Mouse (Mus musculus) liver, embryonic 16.5 days (tissue): ENCODE measurements around the gene Dpy30. TPM values are rescaled to one million over a fixed set of nuclear protein-coding genes. Genes with fewer than 3 reads are reported as not detected.
"Not testable (repeated sequence)": the region's sequence is repeated elsewhere in the genome, so short reads cannot be mapped to it uniquely, and the experiment has no call there.

ENCODE experiments used
- ATAC-seq: fragments of 200-750 bp; cut with Nextera tagmentation; 2 replicates; pipeline ENCODE4 v1.8.0; 2017; ENCODE audit warnings: low read depth, mild to moderate bottlenecking, moderate number of reproducible peaks, moderate library complexity
- H3K27ac ChIP-seq: fragments of 300-500 bp; sonication (generic); 2 replicates; pipeline ENCODE4 v1.5.1; 2014; ENCODE audit warnings: mild to moderate bottlenecking, low read length
- H3K27me3 ChIP-seq: fragments of 300-500 bp; sonication (generic); 2 replicates; pipeline ENCODE4 v1.6.1; 2014; ENCODE audit warnings: low read depth, low read length, mixed read lengths; ENCODE audit not compliant: control insufficient read depth, insufficient read depth
- H3K36me3 ChIP-seq: fragments of 300-500 bp; sonication (generic); 2 replicates; pipeline ENCODE4 v1.6.1; 2014; ENCODE audit warnings: mild to moderate bottlenecking; ENCODE audit not compliant: control insufficient read depth, insufficient read depth
- H3K4me1 ChIP-seq: fragments of 300-500 bp; sonication (generic); 2 replicates; pipeline ENCODE4 v1.6.1; 2014; ENCODE audit warnings: low read depth, low read length, mixed read lengths; ENCODE audit not compliant: control insufficient read depth
- H3K4me2 ChIP-seq: fragments of 300-500 bp; sonication (generic); 2 replicates; pipeline ENCODE4 v1.6.1; 2014; ENCODE audit warnings: low read depth, low read length, mixed read lengths
- H3K4me3 ChIP-seq: fragments of 300-500 bp; sonication (generic); 2 replicates; pipeline ENCODE4 v1.5.1; 2014; ENCODE audit warnings: low read depth, mild to moderate bottlenecking, low read length
- H3K9ac ChIP-seq: fragments of 300-500 bp; sonication (generic); 2 replicates; pipeline ENCODE4 v1.6.1; 2014; ENCODE audit warnings: low read depth, low read length
- H3K9me3 ChIP-seq: fragments of 300-500 bp; sonication (generic); replicated peaks from 2 replicates; pipeline ENCODE4 v1.6.1; 2016; ENCODE audit warnings: low read length; ENCODE audit not compliant: control insufficient read depth
- WGBS: fragments of 180-500 bp; shearing (Covaris S2); extraction: QIAGEN DNeasy Blood & Tissue Kit; methylation state at CpG from one replicate; pipeline ENCODE4 v1.1.7; 2014; ENCODE audit not compliant: insufficient replicate concordance; 5-methylcytosine and 5-hydroxymethylcytosine counted together
- polyA plus RNA-seq: library from polyadenylated mRNA; unstranded; fragments of >200 nt; fragmentation: Nextera tagmentation; extraction: Ambion mirVana; gene quantifications from 2 replicates; pipeline ENCODE4 v1.2.1, GENCODE M21; 2015

Dpy30 gene
- polyA plus RNA-seq: 91.7 and 107 TPM in 2 replicates

DNA sequence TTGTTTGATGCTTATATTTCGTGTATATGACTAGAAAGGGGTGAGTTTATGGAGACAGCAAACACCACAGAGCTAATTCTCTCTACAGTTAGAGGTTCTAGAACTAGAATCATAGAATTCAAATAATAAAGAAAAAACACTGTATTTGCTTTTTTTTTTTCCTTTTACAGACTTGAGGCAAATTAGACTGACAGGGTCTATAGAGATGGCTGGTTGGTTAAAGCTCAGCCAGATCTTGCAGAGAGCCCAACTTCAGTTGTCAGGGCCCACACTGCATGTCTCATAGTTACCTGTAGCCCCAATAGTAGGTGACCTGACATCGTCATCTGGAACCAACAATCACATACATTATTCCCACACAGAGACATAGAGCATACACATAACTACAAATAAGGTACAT is at the start of gene Dpy30:
Dpy30 (minus strand) TSS at position 101 of the 400 bp plus-strand sequence.
- no peaks in the 10 kb centered on the region for H3K9me3 ChIP-seq
- no peak for ATAC-seq
- no peaks in the 10 kb centered on the region for H3K27me3 ChIP-seq
- H3K27ac ChIP-seq: no peak within 1 kb of the TSS
- no peaks in the 10 kb centered on the region for H3K36me3 ChIP-seq
- no peak within 1 kb of the TSS for H3K9ac ChIP-seq
- no peak within 1 kb of the TSS for H3K4me3 ChIP-seq
- H3K4me2 ChIP-seq: no peak within 1 kb of the TSS
- 56% methylated on average over 2 of the region's 2 CpGs for WGBS
- H3K4me1 ChIP-seq: no peaks in the 10 kb centered on the region

DNA sequence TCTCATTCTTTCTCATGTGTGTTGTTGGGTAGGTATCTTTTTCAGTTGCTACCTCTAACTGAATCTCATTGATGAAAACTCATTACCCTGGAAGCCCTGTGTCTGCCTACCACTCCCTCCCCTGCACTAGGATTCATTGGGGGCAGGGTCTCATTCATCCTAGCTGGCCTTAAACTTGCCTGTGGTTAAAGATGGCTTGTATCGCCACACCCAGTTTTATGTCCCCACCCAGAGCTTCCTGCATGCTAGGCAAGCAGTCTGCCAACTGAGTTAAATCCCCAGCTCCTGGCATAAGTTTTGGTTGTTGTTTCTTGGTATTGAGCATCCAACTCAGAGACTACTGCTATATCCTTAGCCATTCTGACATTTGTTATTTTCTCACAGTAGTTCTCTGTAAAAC is 39.8 kb upstream of the Dpy30 start:
- Histone ChIP-seq H3K27ac (no peak overlapping the region), H3K4me1 (no peaks in the 10 kb centered on the region; the same call in 1 of the 2 replicates), H3K36me3 (no peaks in the 10 kb centered on the region; the same call in 1 of the 2 replicates), H3K27me3 (no peaks in the 10 kb centered on the region), H3K9ac (no peak overlapping the region), H3K9me3 (no peaks in the 10 kb centered on the region), H3K4me2 (no peak overlapping the region), H3K4me3 (no peak overlapping the region)
- no peak for ATAC-seq
- 25% methylated on average over 1 of the region's 1 CpGs for WGBS

DNA sequence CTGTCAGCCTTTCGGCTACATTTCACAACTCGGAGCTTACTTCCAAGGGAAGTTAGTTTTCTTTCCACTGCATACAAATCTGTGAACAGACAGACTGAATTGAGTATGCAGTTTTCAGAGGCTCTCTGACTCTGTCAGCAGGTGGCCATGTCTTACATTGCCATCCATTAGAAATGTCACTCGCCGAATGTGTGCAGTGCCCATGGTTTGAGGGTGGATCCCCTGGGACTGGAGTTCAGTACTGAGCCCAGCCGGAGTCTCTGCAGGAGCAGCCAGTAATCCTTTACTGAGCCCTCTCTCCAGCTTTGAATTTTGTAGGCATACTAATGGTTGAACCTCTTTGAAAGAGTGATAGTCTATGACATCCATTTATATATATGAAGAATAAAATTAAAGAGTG is 17.4 kb upstream of the Dpy30 start:
- whole genome bisulfite sequencing: 71% methylated on average over 5 of the region's 5 CpGs
- H3K27ac ChIP-seq: no peak overlapping the region
- H3K9ac ChIP-seq: no peak overlapping the region
- peak overlapping the region; percentile 8; the same call in 1 of the 2 replicates for H3K4me2 ChIP-seq
- H3K4me1 ChIP-seq: peaks cover 29% of the 10 kb centered on the region
- no peaks in the 10 kb centered on the region for H3K36me3 ChIP-seq
- no peak overlapping the region for H3K4me3 ChIP-seq
- no peak for ATAC-seq
- no peaks in the 10 kb centered on the region for H3K9me3 ChIP-seq
- H3K27me3 ChIP-seq: no peaks in the 10 kb centered on the region

DNA sequence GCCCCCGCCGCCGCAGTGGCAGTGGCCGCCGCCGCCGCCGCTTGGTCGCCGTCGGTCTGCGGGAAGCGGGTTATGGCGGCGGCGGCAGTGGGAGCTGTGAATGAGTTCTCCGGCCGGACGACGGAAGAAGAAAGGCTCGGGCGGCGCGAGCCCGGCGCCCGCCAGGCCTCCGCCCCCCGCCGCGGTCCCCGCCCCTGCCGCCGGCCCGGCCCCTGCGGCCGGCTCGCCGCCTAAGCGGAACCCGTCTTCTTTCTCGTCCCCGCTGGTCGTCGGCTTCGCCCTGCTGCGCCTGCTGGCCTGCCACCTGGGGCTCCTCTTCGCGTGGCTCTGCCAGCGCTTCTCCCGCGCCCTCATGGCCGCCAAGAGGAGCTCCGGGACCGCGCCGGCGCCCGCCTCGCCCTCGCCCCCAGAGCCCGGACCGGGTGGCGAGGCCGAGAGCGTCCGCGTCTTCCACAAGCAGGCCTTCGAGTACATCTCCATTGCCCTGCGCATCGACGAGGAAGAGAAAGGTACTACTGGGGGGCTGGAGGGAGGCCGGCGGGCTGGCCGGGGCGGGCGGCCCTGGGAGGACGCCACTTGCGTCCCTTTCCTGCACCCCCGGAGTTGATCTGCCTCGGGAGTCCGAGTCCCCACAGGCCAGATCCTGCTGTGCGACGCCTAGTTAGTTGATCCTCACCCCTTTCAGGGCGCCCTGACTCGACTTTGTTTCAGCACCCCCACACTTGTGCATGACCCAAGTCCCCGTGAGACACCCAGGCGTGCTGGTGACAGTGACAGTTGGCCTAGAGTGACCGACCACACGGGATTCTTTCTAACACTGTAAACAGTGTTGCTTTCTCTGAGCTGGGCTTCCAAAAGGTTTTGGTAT is 15.4 kb upstream of the Dpy30 start, which contains the start of gene Spast:
Spast (plus strand) TSS at position 51 of the 868 bp plus-strand sequence.
- Histone ChIP-seq H3K4me1 (peaks cover 29% of the 10 kb centered on the region), H3K36me3 (no peaks in the 10 kb centered on the region), H3K9me3 (no peaks in the 10 kb centered on the region), H3K9ac (peak within 1 kb of the TSS; percentile 98), H3K27me3 (no peaks in the 10 kb centered on the region), H3K27ac (peak within 1 kb of the TSS; percentile 93), H3K4me3 (peak within 1 kb of the TSS; percentile 94), H3K4me2 (peak within 1 kb of the TSS; percentile 75)
- WGBS: under 1% methylated on average over 68 of the region's 90 CpGs
- ATAC-seq: peak; percentile 84

- Histone ChIP-seq H3K9ac (peak overlapping the region; percentile 98), H3K4me3 (peak overlapping the region; percentile 94), H3K4me1 (peaks cover 29% of the 10 kb centered on the region), H3K27ac (peak overlapping the region; percentile 93), H3K9me3 (no peaks in the 10 kb centered on the region), H3K4me2 (peak overlapping the region; percentile 75), H3K36me3 (no peaks in the 10 kb centered on the region), H3K27me3 (no peaks in the 10 kb centered on the region)
- ATAC-seq: peak; percentile 96
- under 1% methylated on average over 37 of the region's 50 CpGs for WGBS
These were observed 14.6 kb upstream of the Dpy30 start for GRCm38 (mm10) chr17:74338225-74338931.

GRCm38 (mm10) chr17:74331049-74331676 is 7.4 kb upstream of the Dpy30 start:
- H3K4me1 ChIP-seq: no peaks in the 10 kb centered on the region
- H3K36me3 ChIP-seq: no peaks in the 10 kb centered on the region
- H3K4me3 ChIP-seq: no peak overlapping the region
- no peak overlapping the region for H3K9ac ChIP-seq
- H3K27me3 ChIP-seq: no peaks in the 10 kb centered on the region
- H3K4me2 ChIP-seq: no peak overlapping the region
- ATAC-seq: peak; percentile 78
- H3K9me3 ChIP-seq: no peaks in the 10 kb centered on the region
- 60% methylated on average over 9 of the region's 9 CpGs for WGBS
- H3K27ac ChIP-seq: peak overlapping the region; percentile 18; the same call in 1 of the 2 replicates

DNA sequence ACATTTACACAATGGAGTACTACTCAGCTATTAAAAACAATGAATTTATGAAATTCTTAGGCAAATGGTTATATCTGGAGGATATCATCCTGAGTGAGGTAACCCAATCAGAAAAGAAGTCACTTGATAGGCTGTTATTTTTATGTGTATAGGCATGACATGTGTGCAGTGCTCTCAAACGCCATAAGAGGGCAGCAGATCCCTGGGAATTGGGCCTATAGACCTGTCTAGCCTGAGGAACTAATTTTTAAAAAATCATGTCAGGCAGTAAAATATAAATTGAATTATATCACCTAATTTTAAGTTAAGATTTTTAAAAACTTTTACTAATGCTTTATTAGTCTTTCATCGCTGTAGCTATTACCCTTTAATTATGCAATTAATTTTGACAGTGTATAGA is 4.4 kb upstream of the Dpy30 start:
- H3K9me3 ChIP-seq, H3K4me3 ChIP-seq, H3K36me3 ChIP-seq, H3K4me1 ChIP-seq, H3K27me3 ChIP-seq, H3K4me2 ChIP-seq, H3K27ac ChIP-seq, H3K9ac ChIP-seq: not testable (repeated sequence)
- 47% methylated on average over 2 of the region's 2 CpGs for whole genome bisulfite sequencing
- ATAC-seq: peak; percentile 39; the same call in 1 of the 2 replicates

GRCm38 (mm10) chr17:74327195-74327594 is 3.5 kb upstream of the Dpy30 start:
- WGBS: 66% methylated on average over 7 of the region's 7 CpGs

More at GRCm38 (mm10) chr17:74327195-74327594, 3.5 kb upstream of the Dpy30 start:
- H3K36me3 ChIP-seq, H3K27me3 ChIP-seq, H3K4me2 ChIP-seq, H3K27ac ChIP-seq, H3K4me3 ChIP-seq, H3K4me1 ChIP-seq, H3K9ac ChIP-seq, H3K9me3 ChIP-seq, ATAC-seq: not testable (repeated sequence)
